Mouse (Mus musculus): ENCODE results near the gene Acsbg1. TPM values are rescaled to one million over a fixed set of nuclear protein-coding genes. Genes with fewer than 3 reads are reported as not detected.
"Not testable (repeated sequence)": the region's sequence is repeated elsewhere in the genome, so short reads cannot be mapped to it uniquely, and the experiment has no call there.

Acsbg1 gene
- total RNA-seq (2015; ENCODE audit: low replicate concordance) (not detected in 2 replicates), total RNA-seq (2017; ENCODE audit: low replicate concordance) (1.2 TPM in 1 of 2 replicates, not detected in the other)

DNA sequence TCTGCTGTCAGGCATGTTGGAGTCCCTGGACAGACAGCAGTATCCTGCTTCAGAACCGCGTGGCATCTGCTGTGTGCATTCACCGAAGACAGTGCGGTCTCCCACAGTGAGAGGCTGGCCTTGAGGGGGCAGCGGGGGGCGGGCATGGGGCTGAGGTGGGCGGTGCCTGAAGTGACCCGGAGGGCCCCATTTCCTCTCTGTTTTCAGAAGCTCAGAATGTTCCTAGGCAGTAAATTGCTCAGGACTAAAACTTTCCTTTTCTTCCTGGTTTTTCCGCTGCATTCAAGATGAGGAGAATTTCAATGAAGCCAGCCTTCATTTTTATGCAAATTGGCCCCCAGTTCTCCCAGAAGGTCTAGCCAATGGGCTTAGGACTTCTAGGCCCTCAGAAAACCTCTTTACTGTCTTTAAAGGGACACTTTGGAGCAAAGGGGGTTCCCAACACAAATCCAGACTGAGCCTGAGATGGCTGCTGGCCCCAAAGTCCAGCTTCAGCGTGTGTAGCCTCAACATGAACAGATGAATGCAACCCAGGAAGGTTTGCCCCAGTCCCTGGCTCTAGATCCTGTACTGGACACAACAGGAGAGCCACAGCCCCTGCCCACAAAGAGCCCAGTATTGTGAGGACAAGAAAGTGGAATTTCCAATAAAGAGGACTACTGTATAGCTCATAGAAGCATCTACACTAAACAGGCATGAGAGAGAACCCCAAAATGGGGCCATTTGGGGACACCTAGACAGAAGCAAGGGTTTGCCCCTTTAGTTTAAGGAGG is at the start of gene Acsbg1:
TSS of gene Acsbg1 (minus strand) at position 266 of the 773 bp plus-strand sequence.
- no peak for ATAC-seq (replicated peaks; ENCODE audit: low FRiP score, poor library complexity, severe bottlenecking)

DNA sequence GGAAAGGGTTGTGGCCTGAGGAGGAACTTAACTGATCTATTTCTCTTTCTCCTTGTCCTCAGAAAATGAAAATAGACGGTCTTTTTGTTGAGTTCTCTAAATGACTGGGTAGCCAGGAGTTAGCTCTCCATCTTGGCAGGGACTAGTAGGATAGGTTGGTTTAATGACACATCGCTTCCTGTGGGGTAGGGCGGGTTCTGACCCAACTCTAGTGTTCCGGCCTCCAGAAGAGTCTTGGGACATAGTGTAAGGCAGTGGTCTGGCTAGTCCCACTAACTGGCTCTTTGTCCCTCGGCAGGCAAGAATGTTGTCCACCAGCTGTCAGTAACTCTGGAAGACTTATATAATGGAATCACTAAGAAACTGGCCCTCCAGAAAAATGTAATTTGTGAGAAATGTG is 46.4 kb upstream of the Acsbg1 start:
- no peak for ATAC-seq (replicated peaks; ENCODE audit: low FRiP score, poor library complexity, severe bottlenecking)

DNA sequence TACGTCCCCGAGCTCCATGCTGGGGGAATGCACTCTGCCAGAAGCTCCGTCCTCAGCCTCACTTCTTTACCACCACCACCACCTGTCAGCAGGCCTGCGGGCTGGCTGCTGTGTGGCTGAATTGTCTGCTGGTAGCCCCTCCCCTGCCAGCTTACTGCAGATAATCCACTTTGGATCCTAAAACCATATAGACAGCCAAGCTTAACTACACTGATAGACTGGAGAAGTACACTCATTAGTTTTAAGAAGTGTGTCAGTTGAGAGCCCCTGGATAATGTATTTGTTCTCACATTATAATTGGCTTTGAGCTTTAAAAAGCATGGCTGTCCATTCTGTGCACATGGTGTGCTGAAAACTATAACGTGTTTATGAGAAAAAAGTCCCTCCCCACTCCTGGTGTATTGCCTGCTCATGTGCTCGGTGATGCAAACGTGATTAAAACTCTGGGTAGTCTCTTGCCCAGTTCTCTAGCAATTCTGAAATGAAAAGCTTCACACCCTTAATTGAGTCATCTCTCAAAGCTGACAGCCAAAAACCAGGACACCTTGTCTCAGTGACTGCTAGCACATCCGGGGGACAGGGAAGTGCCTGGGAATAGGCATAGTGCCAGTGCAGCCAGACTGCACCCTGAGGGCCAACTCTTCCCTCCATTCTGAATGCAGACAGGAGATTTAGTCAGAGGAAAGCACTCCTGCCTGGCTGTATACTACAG is 45.8 kb upstream of the Acsbg1 start:
- ATAC-seq (replicated peaks; ENCODE audit: low FRiP score, poor library complexity, severe bottlenecking): no peak

DNA sequence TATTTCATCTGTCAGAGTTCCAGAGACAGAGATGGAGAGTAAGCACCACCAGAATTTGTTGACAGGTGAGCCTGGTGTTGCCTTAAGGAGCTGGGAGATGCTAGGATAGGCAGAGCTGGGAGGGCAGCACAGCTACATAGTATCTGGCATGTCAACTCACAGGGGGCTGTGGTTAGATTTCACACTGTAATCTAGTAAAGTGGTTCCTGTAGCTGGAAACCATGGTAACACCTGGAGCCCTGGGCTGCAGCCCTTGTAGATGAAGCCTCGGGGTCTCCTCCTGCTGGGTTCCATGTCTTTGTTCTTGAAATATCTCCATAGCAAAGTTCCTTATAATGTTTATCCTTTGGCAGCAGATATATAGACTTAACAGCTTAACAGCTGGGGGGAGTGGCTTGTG is 43.9 kb upstream of the Acsbg1 start:
- ATAC-seq (replicated peaks; ENCODE audit: low FRiP score, poor library complexity, severe bottlenecking): no peak

DNA sequence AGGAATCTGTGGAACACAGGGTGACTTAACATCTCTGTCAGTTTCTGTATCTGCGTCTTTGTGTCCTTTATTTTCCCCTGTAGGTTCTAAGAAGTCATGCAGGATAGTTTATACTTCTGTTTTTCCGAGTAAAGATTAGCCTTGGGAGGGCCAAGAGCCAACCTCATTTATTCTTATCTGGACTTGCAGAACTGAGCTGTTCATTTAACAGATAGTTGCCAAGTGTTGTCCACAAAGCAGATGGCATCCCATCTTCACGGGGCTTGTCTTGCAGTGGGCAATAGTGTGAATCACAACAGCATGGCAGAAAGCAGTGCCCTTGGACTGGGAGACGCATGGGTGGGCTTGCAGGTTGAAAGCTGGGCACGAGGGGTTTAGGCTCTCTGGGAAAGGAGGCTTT is 42.7 kb upstream of the Acsbg1 start:
- ATAC-seq (replicated peaks; ENCODE audit: low FRiP score, poor library complexity, severe bottlenecking): peak; percentile 72

DNA sequence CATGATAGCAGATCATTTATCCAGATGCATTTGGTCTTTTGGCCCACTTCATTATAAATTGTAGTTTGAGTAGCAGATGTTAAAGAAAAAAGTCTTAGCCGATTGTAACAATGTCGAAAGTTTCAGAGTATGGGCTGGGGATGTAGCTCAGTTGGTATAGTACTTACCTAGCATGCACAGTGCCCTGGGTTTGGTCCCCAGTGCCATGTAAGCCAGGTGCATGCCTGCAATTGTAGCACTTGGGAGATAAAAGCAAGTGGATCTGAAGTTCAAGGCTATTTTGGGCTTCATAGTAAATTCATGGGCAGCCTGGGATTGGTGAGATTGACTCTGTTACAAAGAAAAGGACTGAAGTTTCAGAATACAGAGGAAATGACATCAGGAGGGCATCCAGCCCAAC is 40.9 kb upstream of the Acsbg1 start:
- no peak for ATAC-seq (replicated peaks; ENCODE audit: low FRiP score, poor library complexity, severe bottlenecking)

DNA sequence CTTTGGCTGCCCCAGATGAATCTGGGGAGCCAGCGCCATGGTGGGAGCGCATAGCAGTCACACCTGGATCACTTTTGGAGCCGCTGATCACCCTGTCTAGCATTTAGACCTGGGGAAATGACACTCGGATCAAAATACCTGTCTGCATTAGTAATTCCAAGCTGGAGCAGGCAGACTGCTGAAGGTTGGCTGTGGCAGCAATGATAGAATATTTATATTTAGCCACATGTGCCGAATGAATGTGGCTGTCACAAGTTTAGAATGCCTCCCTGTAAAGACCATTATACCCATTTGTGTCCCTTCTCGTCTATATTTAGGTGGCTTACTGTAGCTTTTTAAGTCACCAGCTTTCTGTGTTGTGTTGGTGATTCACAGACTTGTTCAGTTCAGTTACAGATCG is 39.1 kb upstream of the Acsbg1 start:
- no peak for ATAC-seq (replicated peaks; ENCODE audit: low FRiP score, poor library complexity, severe bottlenecking)

DNA sequence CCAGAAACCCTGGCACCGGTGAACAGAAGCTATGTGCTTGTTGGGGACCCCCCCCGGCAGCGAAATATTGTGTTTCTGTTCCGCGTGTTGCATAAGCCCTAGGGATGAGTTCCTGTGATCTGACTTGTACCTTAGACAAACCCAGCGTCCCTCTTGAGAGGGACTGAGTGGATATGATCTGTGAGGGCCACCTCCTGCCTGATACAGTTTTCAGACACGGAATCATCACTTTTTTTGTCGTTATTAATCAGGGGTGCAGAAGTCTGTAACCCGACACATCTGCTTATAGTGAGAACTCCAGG is 38.5 kb upstream of the Acsbg1 start:
- no peak for ATAC-seq (replicated peaks; ENCODE audit: low FRiP score, poor library complexity, severe bottlenecking)

DNA sequence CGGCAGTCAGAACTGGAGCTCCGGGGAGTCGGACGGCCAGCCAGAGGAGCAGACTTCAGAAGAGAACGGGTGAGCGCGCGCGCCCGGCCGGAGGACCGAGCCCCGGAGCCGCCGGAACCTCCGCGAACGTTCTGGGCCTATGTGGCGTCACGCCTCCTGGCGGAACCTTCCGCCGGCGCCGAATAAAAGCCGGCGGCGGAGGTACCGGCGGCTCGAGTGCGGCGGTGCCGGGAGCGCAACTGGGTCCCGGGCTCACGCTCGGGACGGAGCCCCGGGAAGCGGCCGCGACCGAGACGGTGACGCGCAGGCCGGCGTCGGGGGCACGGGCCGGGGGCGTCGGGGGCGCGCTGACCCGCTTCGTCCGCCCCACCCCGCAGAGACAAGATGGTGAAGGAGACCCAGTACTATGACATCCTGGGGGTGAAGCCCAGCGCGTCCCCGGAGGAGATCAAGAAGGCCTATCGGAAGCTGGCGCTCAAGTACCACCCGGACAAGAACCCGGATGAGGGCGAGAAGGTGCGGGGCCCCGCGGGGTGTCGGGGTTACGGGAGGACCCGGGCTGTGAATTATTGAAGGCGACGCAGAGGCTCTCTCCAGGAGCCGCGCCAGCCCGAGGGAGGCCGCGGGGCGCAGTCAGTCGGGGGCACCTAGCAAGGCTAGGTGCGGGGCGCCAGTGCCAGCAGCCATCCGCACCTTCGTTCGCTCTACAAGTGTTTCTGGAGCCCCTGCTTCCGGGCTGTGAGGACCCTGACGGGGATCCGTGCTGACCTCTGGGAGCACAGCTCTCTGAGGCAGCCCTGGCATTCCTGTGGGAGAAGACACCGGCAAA is 37.9 kb upstream of the Acsbg1 start:
- peak; percentile 47 for ATAC-seq (replicated peaks; ENCODE audit: low FRiP score, poor library complexity, severe bottlenecking)

DNA sequence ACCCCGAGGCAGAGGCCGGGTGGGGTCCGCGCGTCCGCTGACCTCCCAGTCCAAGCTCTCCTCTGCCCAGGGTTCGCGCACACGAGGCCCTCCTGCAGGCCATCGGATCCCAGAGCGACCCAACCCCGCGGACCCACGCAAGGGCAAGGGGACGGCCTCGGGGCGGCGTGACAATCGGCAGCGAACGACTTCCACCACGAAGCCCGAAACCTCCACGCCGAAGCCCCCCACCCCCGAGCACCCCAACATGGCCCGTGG is 37.3 kb upstream of the Acsbg1 start:
- ATAC-seq (replicated peaks; ENCODE audit: low FRiP score, poor library complexity, severe bottlenecking): peak; percentile 31; the same call in 1 of the 2 replicates

DNA sequence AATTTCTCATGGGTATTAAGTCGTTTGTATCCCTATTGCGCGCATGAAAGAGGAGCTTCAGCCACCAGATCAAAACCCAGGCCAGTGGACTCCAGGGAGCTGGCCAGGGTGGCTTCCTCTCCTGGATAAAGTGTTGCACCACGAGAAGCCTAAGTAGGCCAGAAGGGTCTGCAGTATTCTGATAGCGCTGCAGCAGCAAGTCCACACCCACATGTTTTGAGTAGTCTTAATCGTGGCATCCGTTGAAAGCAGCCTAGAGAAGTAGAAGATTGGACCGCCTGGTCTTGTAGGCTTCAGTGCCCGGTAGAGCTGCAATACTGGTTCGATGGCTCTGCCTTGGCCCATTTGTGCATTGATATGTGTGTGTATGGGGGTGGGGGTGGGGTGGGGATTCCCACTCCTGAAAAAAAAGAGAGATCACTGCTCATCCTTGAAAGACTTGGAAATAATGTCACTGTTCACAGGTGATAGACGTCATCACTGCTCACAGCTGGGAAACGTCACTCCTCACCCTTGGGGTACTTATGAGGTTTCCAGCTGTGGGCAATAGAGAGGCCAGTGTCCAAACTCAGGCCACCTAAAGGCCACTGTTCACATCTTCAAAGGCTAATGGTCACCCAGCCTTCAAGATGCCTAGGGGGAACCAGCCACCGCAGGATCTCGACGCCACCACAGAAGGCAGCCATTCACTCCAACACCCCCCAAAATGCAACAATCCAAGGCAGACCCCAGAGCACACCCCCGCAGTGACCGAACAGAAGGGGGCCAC is 36.8 kb upstream of the Acsbg1 start, which contains the start of gene Dnaja4:
TSS of gene Dnaja4 (plus strand) at position 556 of the 769 bp plus-strand sequence.
- ATAC-seq (replicated peaks; ENCODE audit: low FRiP score, poor library complexity, severe bottlenecking): peak; percentile 85

DNA sequence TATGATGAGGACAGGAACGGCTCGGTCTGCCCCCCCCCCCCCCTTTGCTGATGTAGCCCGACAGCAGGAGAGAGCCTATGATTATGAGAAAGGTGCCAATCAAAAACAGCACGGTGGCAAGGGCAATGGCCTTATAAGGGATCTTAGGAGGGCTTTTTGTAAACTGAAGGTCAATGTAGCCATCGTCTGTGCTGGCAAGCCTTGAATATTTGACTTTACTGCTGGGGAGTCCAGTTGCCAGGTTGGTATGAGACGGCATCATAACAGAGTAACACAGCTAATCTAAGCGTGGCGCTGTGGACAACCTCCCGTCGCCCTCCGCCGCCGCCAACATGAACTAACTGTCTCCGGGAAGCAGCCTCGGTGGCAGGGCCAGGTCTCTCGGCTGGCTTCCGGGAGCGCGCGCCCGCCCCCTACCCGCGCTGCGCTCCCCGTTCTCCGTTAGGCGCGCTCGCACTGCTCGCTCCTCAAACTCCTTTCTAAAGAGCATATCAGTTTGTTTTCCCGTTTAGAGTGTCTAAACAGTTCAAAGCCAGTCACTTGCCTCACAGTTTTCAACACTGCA is 29.7 kb upstream of the Acsbg1 start:
- ATAC-seq (replicated peaks; ENCODE audit: low FRiP score, poor library complexity, severe bottlenecking): peak; percentile 73

DNA sequence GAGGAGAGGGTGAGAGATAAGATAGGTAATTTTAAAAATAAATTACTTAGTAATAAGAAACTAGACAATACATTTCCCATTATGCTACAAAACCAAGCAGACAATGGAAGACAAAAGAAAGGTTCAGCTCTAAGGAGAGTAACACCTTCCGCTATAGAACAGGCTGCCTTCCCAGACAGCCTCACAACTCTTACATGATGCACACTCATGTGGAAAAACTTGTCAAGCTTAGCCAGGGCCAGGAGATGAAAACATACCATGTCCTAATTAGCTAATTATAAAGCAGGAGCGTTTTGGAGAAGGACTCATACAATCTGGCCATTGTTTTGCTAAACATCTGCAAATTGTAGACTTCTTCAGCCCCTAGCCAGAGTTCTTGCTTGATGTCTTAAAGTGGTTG is 29.0 kb upstream of the Acsbg1 start:
- not testable (repeated sequence) for ATAC-seq (replicated peaks; ENCODE audit: low FRiP score, poor library complexity, severe bottlenecking)

DNA sequence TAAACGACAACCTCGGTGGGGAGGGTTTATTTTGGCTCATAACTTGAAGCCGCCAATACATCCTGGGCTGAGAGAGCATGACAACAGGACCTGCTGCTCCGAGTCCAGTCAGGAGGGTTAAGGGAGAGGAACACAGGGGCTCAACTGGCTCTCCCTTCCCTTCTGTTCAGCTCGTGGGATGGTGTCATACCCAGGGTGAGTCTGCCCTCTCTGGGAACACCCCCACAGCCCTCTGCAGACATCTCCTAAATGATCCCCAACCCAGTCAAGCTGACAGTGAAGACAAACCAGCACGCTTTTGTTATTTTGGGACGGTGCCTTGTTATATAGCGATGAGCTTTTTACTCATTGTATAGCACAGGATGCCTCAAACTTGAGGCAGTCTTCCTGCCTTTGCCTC is 27.8 kb upstream of the Acsbg1 start:
- ATAC-seq (replicated peaks; ENCODE audit: low FRiP score, poor library complexity, severe bottlenecking): no peak

DNA sequence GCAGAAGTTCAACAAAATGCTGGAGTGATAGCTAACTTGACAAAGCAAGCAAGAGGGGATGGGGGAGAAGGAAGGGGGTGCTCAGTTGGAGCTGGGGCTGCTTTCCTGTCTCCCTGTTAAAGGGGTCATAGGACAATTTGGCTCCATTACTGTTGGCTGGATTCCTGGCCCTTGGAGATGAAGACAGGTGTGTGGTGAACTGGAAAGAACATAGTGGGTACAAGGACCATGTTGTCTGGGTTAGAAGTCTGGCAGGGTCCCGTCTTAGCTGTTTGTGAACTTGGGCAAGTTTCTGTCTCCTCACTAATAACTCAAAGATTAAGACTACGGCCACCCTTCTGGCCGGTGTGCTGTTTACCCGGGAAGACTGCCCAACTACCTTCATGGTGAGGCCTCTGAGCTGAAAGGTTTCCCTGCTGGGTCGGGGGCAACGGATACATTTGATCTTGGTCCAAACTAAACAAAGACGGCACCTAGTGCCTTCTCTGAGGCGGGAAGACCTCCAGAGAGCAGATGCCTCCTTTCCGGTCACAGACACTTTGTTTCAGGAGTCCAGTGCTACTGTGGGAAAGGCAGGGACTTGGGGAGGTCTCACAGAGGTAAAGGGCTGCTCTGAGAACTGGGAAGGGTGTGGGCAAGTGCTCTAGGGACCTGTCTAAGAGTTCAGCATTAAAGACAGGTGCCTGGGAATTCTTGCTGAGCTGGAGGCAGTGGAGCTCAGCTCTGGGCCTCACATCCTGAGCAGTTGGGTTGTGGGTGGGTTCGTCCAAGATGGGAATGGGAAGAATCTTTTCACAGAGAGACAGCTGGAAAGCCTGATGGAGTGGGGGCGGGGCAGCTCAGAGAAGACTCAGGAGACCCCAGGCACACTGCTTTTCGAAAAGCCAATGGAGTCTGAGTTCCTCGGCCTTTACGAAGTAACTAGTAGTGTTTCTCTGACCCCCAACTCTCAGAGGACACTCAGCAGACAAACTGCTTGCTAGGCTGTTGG is 25.9 kb upstream of the Acsbg1 start:
- ATAC-seq (replicated peaks; ENCODE audit: low FRiP score, poor library complexity, severe bottlenecking): no peak

DNA sequence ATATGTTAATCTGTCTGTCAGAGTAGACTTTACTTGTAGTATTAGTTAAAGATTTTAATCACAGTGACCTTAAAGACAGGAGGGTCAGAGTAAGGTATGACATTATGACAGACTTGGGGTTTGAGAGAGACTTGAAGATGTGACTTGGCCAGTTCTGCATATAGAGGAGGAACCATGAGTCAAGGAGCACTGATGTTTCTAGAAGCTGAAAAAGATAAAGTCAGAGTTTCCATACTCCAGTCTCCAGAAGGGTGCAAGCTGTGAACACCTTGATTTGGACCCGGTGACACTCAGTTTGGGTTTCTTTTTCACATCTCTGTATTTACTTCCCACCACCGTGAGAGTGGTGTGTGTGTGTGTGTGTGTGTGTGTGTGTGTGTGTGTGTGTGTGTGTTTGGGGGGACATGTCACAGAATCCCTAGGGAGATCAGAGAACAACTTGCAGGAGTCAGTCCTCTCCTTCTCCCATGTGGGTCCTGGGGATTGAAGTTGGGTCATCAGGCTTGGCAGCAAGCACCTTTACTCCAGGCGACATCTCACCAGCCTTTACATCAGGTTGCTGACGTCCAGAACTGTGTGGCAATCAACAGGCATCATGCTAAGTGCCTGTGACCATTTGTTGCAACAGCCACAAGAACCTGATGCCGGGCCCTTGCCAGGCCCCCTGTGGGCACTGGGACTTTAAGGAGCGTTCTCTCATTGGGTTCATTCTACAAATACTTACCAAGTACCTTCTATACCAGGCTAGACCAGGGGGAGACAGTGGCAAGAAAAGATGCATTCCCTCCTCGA is 22.3 kb upstream of the Acsbg1 start:
- ATAC-seq (replicated peaks; ENCODE audit: low FRiP score, poor library complexity, severe bottlenecking): no peak

DNA sequence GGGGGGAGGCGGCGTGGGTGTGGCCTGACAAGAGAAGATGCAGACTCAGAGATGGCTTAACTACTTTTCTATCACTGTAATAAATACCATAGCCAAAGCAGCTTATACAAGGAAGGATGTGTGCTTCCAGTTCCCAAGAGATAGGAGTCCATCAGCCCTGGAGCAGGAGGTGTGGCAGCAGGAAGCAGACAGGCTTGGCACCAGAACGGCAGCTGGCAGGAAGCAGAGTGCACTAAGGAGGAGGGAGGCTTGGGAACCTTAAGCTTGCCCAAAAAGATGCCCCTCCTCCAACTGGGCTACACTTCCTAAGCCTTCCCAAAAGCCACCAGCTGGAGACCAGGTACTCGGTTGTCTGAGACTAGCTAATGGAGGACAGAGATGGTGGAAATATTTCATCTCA is 21.2 kb upstream of the Acsbg1 start:
- ATAC-seq (replicated peaks; ENCODE audit: low FRiP score, poor library complexity, severe bottlenecking): no peak

DNA sequence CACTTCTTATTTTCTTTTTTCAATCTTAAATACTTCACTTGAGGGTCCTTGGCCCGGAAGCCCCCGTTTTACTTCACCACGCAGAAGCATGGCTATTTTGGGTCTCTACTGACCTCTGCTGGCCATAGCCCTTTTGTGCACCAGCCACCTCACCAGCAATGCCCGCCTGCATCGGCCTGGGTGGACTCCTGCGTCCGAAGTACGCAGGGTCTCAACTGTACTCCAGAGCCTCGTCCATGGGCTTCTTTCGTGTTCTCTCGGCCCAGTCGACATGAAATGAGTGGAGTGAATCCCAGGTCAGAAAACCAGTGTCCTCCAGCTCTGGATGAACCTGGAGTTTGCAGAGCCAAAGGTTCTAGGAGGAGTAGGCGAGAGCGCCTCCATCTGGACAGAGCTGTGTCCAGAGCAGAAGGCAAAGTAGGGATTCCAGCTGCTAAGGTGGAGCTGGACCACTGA is 14.9 kb upstream of the Acsbg1 start:
- peak; percentile 91 for ATAC-seq (replicated peaks; ENCODE audit: low FRiP score, poor library complexity, severe bottlenecking)
